Mouse (Mus musculus): ENCODE data around the gene Morc2a. TPM values are rescaled to one million over a fixed set of nuclear protein-coding genes. Genes with fewer than 3 reads are reported as not detected.

Gene Morc2a
- total and polyA plus RNA-seq, 2 experiments from 2014 or later: 21.9 to 39.1 TPM

DNA sequence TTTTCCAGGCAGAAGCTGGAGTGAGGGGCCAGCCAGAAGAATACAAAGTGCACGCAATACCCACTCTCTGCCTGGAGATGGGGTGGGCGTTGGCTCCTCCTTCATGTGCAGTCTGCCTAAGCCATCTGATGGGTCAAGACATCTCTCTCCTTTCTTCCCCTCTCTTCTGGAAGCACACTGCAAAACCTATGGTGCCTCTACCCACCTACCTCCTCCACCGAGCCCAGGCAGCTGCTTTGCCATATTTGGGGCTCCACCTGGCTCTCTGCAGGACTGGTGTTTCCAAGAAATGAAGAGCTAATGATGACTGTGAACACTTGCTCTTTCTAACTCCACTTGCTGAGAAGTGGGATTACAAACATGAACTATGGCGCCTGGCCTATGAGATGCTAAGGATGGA, 82.5 kb downstream of the Morc2a start:
- no peak for DNase-seq (ENCODE audit: low spot score)
- no peaks in the 10 kb centered on the region for H3K36me3 ChIP-seq (ENCODE audit: insufficient read depth, low read length)
- peaks cover 16% of the 10 kb centered on the region for H3K4me1 ChIP-seq (ENCODE audit: insufficient read depth, low read length)
- no peak for TF ChIP-seq CTCF (IDR thresholded peaks at IDR 0.05)
- no peaks in the 10 kb centered on the region for H3K27me3 ChIP-seq (ENCODE audit: insufficient read depth, low read length)
- H3K4me2 ChIP-seq (ENCODE audit: low read depth, low read length, poor library complexity, severe bottlenecking): no peak overlapping the region
- H3K4me3 ChIP-seq (ENCODE audit: low read depth, low read length): no peak overlapping the region
- no peaks in the 10 kb centered on the region for H3K9me3 ChIP-seq (ENCODE audit: low read length)
- H3K9ac ChIP-seq (replicated peaks; ENCODE audit: low read length, poor library complexity, severe bottlenecking): no peak overlapping the region
- H3K27ac ChIP-seq (ENCODE audit: low read depth, low read length): no peak overlapping the region
- ATAC-seq (ENCODE audit: low FRiP score): no peak
- WGBS: 83% methylated on average over 4 of the region's 4 CpGs

- Histone ChIP-seq H3K36me3 (ENCODE audit: insufficient read depth, low read length) (no peaks in the 10 kb centered on the region), H3K9ac (replicated peaks; ENCODE audit: low read length, poor library complexity, severe bottlenecking) (0 out of 2 replicates have a peak overlapping the region, but pooled peaks have one; percentile 13), H3K4me3 (ENCODE audit: low read depth, low read length) (no peak overlapping the region), H3K9me3 (ENCODE audit: low read length) (no peaks in the 10 kb centered on the region), H3K27me3 (ENCODE audit: insufficient read depth, low read length) (no peaks in the 10 kb centered on the region), H3K4me1 (ENCODE audit: insufficient read depth, low read length) (peaks cover 16% of the 10 kb centered on the region), H3K4me2 (ENCODE audit: low read depth, low read length, poor library complexity, severe bottlenecking) (peak overlapping the region; percentile 41), H3K27ac (ENCODE audit: low read depth, low read length) (peak overlapping the region; percentile 87)
- ATAC-seq (ENCODE audit: low FRiP score): peak; percentile 73
- peak; percentile 84 for DNase-seq (ENCODE audit: low spot score)
- WGBS: 50% methylated on average over 14 of the region's 14 CpGs
- no peak for TF ChIP-seq CTCF (IDR thresholded peaks at IDR 0.05)
These were observed 85.1 kb downstream of the Morc2a start for GRCm38 (mm10) chr11:3733933-3734636.

DNA sequence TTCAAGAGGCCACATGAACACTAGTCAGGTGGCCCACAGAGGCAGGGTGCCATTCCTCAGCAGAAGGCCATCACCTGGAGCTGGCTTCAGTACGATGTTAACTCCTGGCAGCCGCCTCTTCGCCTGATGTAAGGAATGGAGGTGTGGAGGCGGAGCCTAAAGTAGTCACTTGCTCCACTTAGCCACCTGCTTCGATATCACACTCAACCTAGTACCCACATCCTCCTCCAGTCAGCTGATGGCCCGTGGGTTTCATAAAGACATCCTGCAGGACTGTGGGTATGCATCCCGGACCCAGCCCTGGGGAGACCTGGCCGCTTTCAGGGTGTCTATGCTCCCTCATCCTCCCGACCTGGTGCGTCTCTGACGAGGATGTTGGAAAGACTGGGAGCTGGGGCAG, 86.7 kb downstream of the Morc2a start:
- Histone ChIP-seq H3K4me3 (ENCODE audit: low read depth, low read length) (no peak overlapping the region), H3K9ac (replicated peaks; ENCODE audit: low read length, poor library complexity, severe bottlenecking) (no peak overlapping the region), H3K4me2 (ENCODE audit: low read depth, low read length, poor library complexity, severe bottlenecking) (no peak overlapping the region), H3K27me3 (ENCODE audit: insufficient read depth, low read length) (no peaks in the 10 kb centered on the region), H3K36me3 (ENCODE audit: insufficient read depth, low read length) (no peaks in the 10 kb centered on the region), H3K9me3 (ENCODE audit: low read length) (no peaks in the 10 kb centered on the region), H3K27ac (ENCODE audit: low read depth, low read length) (peak overlapping the region; percentile 87; the same call in 1 of the 2 replicates), H3K4me1 (ENCODE audit: insufficient read depth, low read length) (peaks cover 16% of the 10 kb centered on the region)
- WGBS: 82% methylated on average over 11 of the region's 11 CpGs
- ATAC-seq (ENCODE audit: low FRiP score) (no peak), DNase-seq (ENCODE audit: low spot score) (no peak)
- no peak for TF ChIP-seq CTCF (IDR thresholded peaks at IDR 0.05)

DNA sequence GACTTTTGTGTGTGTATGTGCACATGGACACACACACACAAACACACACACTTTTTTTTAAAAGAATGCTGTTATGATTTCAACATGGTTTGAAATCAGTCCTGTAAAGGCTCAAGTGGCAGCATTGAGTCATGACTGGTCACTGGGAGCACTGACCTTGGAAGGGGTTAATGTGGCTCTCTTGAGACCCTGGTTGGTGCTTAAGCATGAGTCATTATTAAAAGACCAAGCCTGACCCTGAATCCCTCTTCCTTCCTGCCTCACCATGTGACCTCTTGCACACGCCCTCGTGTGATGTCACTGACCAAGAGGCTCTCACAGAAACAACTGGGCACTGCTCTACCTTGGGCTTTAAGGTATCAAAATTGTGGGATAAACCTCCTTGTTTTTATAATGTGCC, 89.8 kb downstream of the Morc2a start:
- 94% methylated on average over 2 of the region's 2 CpGs for WGBS
- H3K4me2 ChIP-seq (ENCODE audit: low read depth, low read length, poor library complexity, severe bottlenecking): no peak overlapping the region
- H3K4me1 ChIP-seq (ENCODE audit: insufficient read depth, low read length): peaks cover 15% of the 10 kb centered on the region
- H3K4me3 ChIP-seq (ENCODE audit: low read depth, low read length): no peak overlapping the region
- no peaks in the 10 kb centered on the region for H3K9me3 ChIP-seq (ENCODE audit: low read length)
- no peaks in the 10 kb centered on the region for H3K27me3 ChIP-seq (ENCODE audit: insufficient read depth, low read length)
- ATAC-seq (ENCODE audit: low FRiP score) (no peak), DNase-seq (ENCODE audit: low spot score) (no peak)
- no peak for TF ChIP-seq CTCF (IDR thresholded peaks at IDR 0.05)
- no peak overlapping the region for H3K9ac ChIP-seq (replicated peaks; ENCODE audit: low read length, poor library complexity, severe bottlenecking)
- no peak overlapping the region for H3K27ac ChIP-seq (ENCODE audit: low read depth, low read length)
- no peaks in the 10 kb centered on the region for H3K36me3 ChIP-seq (ENCODE audit: insufficient read depth, low read length)

Other genes starting within 250 kb of the Morc2a start
- 250 and 290 TPM in 2 replicates for gene Limk2, start 240.0 kb upstream of the Morc2a start, total RNA-seq (2014; rRNA removed)
- gene Limk2, start 240.0 kb upstream of the Morc2a start, polyA plus RNA-seq (2015; fragmentation: Nextera tagmentation; extraction: Ambion mirVana): 134 and 149 TPM in 2 replicates
- 43.6 and 46.8 TPM in 2 replicates for gene Rnf185, start 196.8 kb upstream of the Morc2a start, total RNA-seq (2014; rRNA removed)
- gene Rnf185, start 196.8 kb upstream of the Morc2a start, polyA plus RNA-seq (2015; fragmentation: Nextera tagmentation; extraction: Ambion mirVana): 36.9 and 39.6 TPM in 2 replicates
- 27.4 and 33.1 TPM in 2 replicates for gene Pla2g3, start 160.9 kb upstream of the Morc2a start, total RNA-seq (2014; rRNA removed)
- gene Pla2g3, start 160.9 kb upstream of the Morc2a start, polyA plus RNA-seq (2015; fragmentation: Nextera tagmentation; extraction: Ambion mirVana): 15.4 and 20.1 TPM in 2 replicates
- 10.5 and 10.6 TPM in 2 replicates for gene Inpp5j, start 144.4 kb upstream of the Morc2a start, total RNA-seq (2014; rRNA removed)
- gene Inpp5j, start 144.4 kb upstream of the Morc2a start, polyA plus RNA-seq (2015; fragmentation: Nextera tagmentation; extraction: Ambion mirVana): 17.3 and 19.3 TPM in 2 replicates
- 244 and 290 TPM in 2 replicates for gene Selenom, start 134.5 kb upstream of the Morc2a start, total RNA-seq (2014; rRNA removed)
- gene Selenom, start 134.5 kb upstream of the Morc2a start, polyA plus RNA-seq (2015; fragmentation: Nextera tagmentation; extraction: Ambion mirVana): 298 and 349 TPM in 2 replicates
- gene Smtn, start 108.6 kb upstream of the Morc2a start, total RNA-seq (2014; rRNA removed): 7.3 and 9.9 TPM in 2 replicates
- gene Smtn, start 108.6 kb upstream of the Morc2a start, polyA plus RNA-seq (2015; fragmentation: Nextera tagmentation; extraction: Ambion mirVana): 8.0 and 8.1 TPM in 2 replicates
- 67.2 and 96.0 TPM in 2 replicates for gene Osbp2, start 214.7 kb downstream of the Morc2a start, total RNA-seq (2014; rRNA removed)
- 51.8 and 52.5 TPM in 2 replicates for gene Osbp2, start 214.7 kb downstream of the Morc2a start, polyA plus RNA-seq (2015; fragmentation: Nextera tagmentation; extraction: Ambion mirVana)
- gene 4921536K21Rik, start 245.9 kb downstream of the Morc2a start, total RNA-seq (2014; rRNA removed): 0.49 and 0.61 TPM in 2 replicates
- 0.28 and 0.41 TPM in 2 replicates for gene 4921536K21Rik, start 245.9 kb downstream of the Morc2a start, polyA plus RNA-seq (2015; fragmentation: Nextera tagmentation; extraction: Ambion mirVana)
- gene Dusp18, start 246.0 kb downstream of the Morc2a start, total RNA-seq (2014; rRNA removed): 20.7 and 23.7 TPM in 2 replicates
- 20.5 and 24.1 TPM in 2 replicates for gene Dusp18, start 246.0 kb downstream of the Morc2a start, polyA plus RNA-seq (2015; fragmentation: Nextera tagmentation; extraction: Ambion mirVana)

Data from midbrain, postnatal 0 days (tissue).